Mouse (Mus musculus) spleen, adult 2 months (tissue): ENCODE results near the gene Tcte3.
"Not testable (repeated sequence)": the region's sequence is repeated elsewhere in the genome, so short reads cannot be mapped to it uniquely, and the experiment has no call there.

Experiments used
- CTCF ChIP-seq: fragments of 200-500 bp; IDR thresholded peaks from 2 replicates; pipeline ENCODE4 v1.5.1; 2011; ENCODE audit warnings: mild to moderate bottlenecking, inconsistent platforms; ENCODE audit not compliant: insufficient read depth, insufficient read length, insufficient replicate concordance; ENCODE audit errors: extremely low read depth
- POLR2A ChIP-seq: fragments of 200-500 bp; IDR thresholded peaks from 2 replicates; pipeline ENCODE4 v1.6.1; 2011; ENCODE audit warnings: low read depth, low read length, inconsistent platforms

- not testable (repeated sequence) for TF ChIP-seq POLR2A, CTCF
These were observed 15.8 kb downstream of the Tcte3 start for GRCm38 (mm10) chr17:15025513-15025912.
